Mouse (Mus musculus) embryonic fibroblast, embryonic 13.5 days (primary cell): ENCODE measurements at regions not wholly inside any gene's neighbourhood (a gene's known extent, or its start where the extent isn't known, plus 50 kb on each side); places are given as distances from the start of the nearest gene placed in this dataset.

Experiments
- CTCF ChIP-seq: IDR thresholded peaks from 2 replicates; pipeline ENCODE4 v1.5.1; 2011; ENCODE audit warnings: mild to moderate bottlenecking, control low read depth, low read length, moderate library complexity, borderline replicate concordance; ENCODE audit not compliant: insufficient read depth
- POLR2A ChIP-seq: IDR thresholded peaks from 2 replicates; pipeline ENCODE4 v1.6.1; 2011; ENCODE audit warnings: low read depth, mild to moderate bottlenecking, control low read depth, low read length, moderate library complexity

GRCm38 (mm10) chr15:94214440-94214839 lies 250.8 kb downstream of the Adamts20 start:
- no peak for TF ChIP-seq CTCF
- no peak for TF ChIP-seq POLR2A
